Mouse (Mus musculus): ENCODE measurements around the gene Enpep.

Gene Enpep

GRCm38 (mm10) chr3:129311951-129312350 lies 20.6 kb downstream of the Enpep start:
- DNase-seq = peak; percentile 48

- DNase-seq = no peak
These were observed 22.6 kb downstream of the Enpep start for GRCm38 (mm10) chr3:129309926-129310325.

- DNase-seq = no peak
These were observed 23.6 kb downstream of the Enpep start for GRCm38 (mm10) chr3:129308876-129309275.

- DNase-seq = peak; percentile 69
These were observed 24.3 kb downstream of the Enpep start for GRCm38 (mm10) chr3:129308102-129308752.

GRCm38 (mm10) chr3:129303941-129304340 lies 28.6 kb downstream of the Enpep start:
- peak; percentile 41 for DNase-seq

GRCm38 (mm10) chr3:129299874-129300273 lies 32.6 kb downstream of the Enpep start:
- DNase-seq = peak; percentile 62

GRCm38 (mm10) chr3:129298606-129299005 lies 33.9 kb downstream of the Enpep start:
- DNase-seq = no peak

- DNase-seq = peak; percentile 54
These were observed 35.5 kb downstream of the Enpep start for GRCm38 (mm10) chr3:129296994-129297393.

GRCm38 (mm10) chr3:129295883-129296282 lies 36.6 kb downstream of the Enpep start:
- no peak for DNase-seq

- no peak for DNase-seq
These were observed 43.0 kb downstream of the Enpep start for GRCm38 (mm10) chr3:129289536-129289935.

GRCm38 (mm10) chr3:129287140-129287539 lies 45.4 kb downstream of the Enpep start:
- DNase-seq = peak; percentile 13

- no peak for DNase-seq
These were observed 46.1 kb downstream of the Enpep start for GRCm38 (mm10) chr3:129286426-129286825.

GRCm38 (mm10) chr3:129284326-129284725 lies 48.2 kb downstream of the Enpep start:
- DNase-seq = no peak

GRCm38 (mm10) chr3:129279441-129279840 lies 53.1 kb downstream of the Enpep start:
- no peak for DNase-seq

- DNase-seq = no peak
These were observed 59.2 kb downstream of the Enpep start for GRCm38 (mm10) chr3:129273156-129273831.

- peak; percentile 35 for DNase-seq
These were observed 62.5 kb downstream of the Enpep start for GRCm38 (mm10) chr3:129270044-129270443.

GRCm38 (mm10) chr3:129268886-129269683 lies 63.4 kb downstream of the Enpep start:
- no peak for DNase-seq

- no peak for DNase-seq
These were observed 74.0 kb downstream of the Enpep start for GRCm38 (mm10) chr3:129258497-129258896.

- peak; percentile 18 for DNase-seq
These were observed 75.8 kb downstream of the Enpep start for GRCm38 (mm10) chr3:129256766-129257165.

GRCm38 (mm10) chr3:129256283-129256682 lies 76.2 kb downstream of the Enpep start:
- no peak for DNase-seq

- no peak for DNase-seq
These were observed 78.3 kb downstream of the Enpep start for GRCm38 (mm10) chr3:129254246-129254645.

GRCm38 (mm10) chr3:129250997-129251396 lies 81.5 kb downstream of the Enpep start:
- no peak for DNase-seq

GRCm38 (mm10) chr3:129238664-129239258 lies 93.8 kb downstream of the Enpep start:
- DNase-seq = no peak
